1 mouse cellular context compared by ENCODE assay signal in the genomic region with DNA sequence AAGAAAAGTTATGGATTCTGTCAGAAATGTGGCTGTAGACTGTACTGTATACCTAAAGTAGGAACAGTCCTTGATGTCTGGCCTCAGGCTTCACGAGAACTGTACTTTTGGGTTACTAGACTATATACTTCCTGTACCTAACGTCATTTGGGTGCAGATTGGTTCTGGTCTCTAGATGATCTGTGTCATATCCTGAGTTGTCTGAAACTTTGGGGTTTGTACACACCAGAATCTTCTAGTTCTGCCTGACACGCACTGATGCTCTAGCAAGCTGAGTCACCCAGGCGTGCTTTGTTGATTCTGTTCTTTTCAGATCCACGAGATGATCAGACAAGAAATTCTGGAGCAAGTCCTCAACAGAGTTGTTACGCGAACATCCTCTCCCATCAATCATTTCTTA.
TF ChIP-seq lines count a peak whose summit lies in the region.

No protein-coding gene starts in this region.

TF ChIP-seq in CH12.LX, 34 proteins besides CTCF, POLR2A, EP300 and RAD21 (continued from another document):
- TF ChIP-seq JUN (IDR thresholded peaks at IDR 0.05; ENCODE audit: insufficient read depth, low read depth, low read length) = no peak
